Mouse (Mus musculus): ENCODE measurements around the gene Flad1.
"Not testable (repeated sequence)": the region's sequence is repeated elsewhere in the genome, so short reads cannot be mapped to it uniquely, and the experiment has no call there.

The Flad1 gene

GRCm38 (mm10) chr3:89411490-89412393 is at the start of gene Flad1:
Flad1 (minus strand) TSS chr3:89411870.
- DNase-seq (ENCODE audit: low spot score) = peak; percentile 100

GRCm38 (mm10) chr3:89458965-89459807 is 47.5 kb upstream of the Flad1 start:
- DNase-seq (ENCODE audit: low spot score) = peak; percentile 83

GRCm38 (mm10) chr3:89458372-89458964 is 46.8 kb upstream of the Flad1 start:
- DNase-seq (ENCODE audit: low spot score) = no peak

- no peak for DNase-seq (ENCODE audit: low spot score)
Observed at GRCm38 (mm10) chr3:89456726-89457665, 45.3 kb upstream of the Flad1 start.

- no peak for DNase-seq (ENCODE audit: low spot score)
Observed at GRCm38 (mm10) chr3:89455786-89456285, 44.2 kb upstream of the Flad1 start.

- no peak for DNase-seq (ENCODE audit: low spot score)
Observed at GRCm38 (mm10) chr3:89454401-89455177, 42.9 kb upstream of the Flad1 start, which contains the start of gene Pmvk. Pmvk (plus strand) TSS chr3:89454541.

GRCm38 (mm10) chr3:89451916-89452315 is 40.2 kb upstream of the Flad1 start:
- no peak for DNase-seq (ENCODE audit: low spot score)

DNA sequence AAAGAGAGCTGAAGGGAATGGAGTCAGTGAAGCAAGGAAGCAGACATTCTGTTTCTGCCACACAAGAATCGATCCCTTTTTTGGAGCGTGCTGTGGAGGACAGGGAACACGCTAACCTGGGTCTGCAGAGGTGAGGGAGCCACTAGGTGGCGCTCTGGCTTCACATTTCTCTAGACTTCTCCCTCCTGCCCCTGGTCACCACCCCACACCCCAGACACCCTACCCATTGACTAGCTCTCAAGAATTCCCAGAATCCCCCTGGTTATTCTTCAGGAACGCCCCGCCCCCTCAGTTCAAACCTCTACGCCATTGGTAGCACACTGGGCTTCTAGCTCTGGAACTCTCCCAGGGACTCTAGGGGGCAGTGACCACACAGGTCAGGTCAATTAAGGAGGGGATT is 37.9 kb upstream of the Flad1 start:
- peak; percentile 53 for DNase-seq (ENCODE audit: low spot score)

- DNase-seq (ENCODE audit: low spot score) = no peak
Observed at GRCm38 (mm10) chr3:89448720-89449537, 37.3 kb upstream of the Flad1 start.

GRCm38 (mm10) chr3:89440691-89441090 is 29.0 kb upstream of the Flad1 start:
- no peak for DNase-seq (ENCODE audit: low spot score)

- DNase-seq (ENCODE audit: low spot score) = no peak
Observed at GRCm38 (mm10) chr3:89437269-89437668, 25.6 kb upstream of the Flad1 start.

DNA sequence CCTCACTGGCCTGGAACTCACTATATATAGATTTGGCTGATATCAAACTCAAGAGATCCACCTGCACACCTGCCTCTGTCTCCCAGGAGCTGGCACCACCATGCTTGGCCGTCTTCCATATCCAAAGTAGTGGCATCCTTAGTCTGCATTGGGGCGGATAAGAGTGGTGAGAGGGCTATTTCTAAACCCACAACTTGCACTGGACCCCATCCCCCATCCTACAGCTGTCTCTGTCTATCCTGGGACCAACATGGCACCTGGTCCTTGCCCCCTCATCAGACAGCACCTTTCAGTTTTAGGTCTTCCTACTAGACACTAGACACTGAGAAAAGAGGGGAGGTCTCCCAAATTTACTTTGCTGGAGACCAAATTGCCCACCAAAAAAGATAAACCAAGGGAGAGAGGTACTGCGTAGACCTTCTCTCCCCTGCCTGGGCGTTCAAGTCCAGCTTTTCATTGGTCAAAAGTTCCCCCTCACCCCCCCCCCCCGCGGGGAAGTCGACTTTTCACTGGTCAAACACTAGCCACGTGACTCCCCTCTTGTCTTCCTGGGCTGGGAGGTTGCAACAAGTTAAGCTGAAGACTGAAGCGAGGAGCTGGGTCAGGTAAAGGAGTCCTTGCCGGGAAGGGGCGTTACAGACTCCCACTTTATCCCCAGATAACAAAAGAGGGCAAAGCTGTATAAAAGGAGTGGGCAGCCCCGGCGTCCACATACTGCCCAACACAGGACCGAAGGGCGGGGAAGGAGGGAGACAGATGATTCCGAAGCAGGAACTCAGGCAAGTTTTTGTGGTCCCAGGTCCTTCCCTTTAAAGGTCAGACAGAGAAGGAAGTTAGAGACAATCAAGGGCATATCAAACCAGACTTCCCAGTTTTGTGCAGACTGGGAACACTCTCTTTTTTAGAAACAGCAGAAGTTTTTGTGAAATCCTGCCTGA is 24.8 kb upstream of the Flad1 start, which contains the start of gene Pbxip1:
Gene Pbxip1 (plus strand): TSS at position 531 of the 938 bp plus-strand sequence.
- no peak for DNase-seq (ENCODE audit: low spot score)

- no peak for DNase-seq (ENCODE audit: low spot score)
Observed at GRCm38 (mm10) chr3:89435041-89435440, 23.4 kb upstream of the Flad1 start.

DNA sequence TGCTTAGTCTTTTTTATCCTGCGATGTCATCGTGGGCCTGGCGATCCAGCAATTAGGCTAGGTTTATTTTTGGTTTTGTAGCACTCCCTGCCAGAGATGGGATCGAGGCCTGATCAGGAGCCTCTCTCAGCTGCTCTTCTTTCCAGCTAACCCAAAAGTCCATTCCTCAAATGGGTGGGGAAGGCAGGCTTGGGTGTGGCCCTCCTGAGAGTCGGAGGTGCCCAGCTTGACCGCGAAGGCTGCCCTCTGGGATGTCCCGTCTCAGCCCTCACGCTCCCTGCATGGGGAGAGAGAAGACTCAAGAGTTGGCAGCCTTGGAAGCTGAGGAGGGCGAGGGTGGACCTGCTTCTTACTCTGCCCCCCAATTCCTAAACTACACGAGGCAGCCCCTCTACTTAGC is 22.9 kb upstream of the Flad1 start:
- DNase-seq (ENCODE audit: low spot score) = no peak

DNA sequence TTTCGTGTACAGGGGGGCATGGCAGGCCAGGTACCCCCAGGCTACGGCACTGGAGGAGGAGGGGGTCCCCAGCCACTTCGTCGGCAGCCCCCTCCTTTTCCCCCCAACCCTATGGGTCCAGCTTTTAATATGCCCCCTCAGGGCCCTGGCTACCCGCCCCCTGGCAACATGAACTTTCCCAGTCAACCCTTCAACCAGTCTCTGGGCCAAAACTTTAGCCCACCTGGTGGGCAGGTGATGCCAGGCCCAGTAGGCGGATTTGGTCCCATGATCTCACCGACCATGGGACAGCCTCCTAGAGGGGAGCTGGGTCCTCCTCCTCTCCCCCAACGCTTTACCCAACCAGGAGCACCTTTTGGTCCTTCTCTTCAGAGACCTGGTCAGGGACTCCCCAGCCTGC is 20.9 kb upstream of the Flad1 start:
- DNase-seq (ENCODE audit: low spot score) = no peak

DNA sequence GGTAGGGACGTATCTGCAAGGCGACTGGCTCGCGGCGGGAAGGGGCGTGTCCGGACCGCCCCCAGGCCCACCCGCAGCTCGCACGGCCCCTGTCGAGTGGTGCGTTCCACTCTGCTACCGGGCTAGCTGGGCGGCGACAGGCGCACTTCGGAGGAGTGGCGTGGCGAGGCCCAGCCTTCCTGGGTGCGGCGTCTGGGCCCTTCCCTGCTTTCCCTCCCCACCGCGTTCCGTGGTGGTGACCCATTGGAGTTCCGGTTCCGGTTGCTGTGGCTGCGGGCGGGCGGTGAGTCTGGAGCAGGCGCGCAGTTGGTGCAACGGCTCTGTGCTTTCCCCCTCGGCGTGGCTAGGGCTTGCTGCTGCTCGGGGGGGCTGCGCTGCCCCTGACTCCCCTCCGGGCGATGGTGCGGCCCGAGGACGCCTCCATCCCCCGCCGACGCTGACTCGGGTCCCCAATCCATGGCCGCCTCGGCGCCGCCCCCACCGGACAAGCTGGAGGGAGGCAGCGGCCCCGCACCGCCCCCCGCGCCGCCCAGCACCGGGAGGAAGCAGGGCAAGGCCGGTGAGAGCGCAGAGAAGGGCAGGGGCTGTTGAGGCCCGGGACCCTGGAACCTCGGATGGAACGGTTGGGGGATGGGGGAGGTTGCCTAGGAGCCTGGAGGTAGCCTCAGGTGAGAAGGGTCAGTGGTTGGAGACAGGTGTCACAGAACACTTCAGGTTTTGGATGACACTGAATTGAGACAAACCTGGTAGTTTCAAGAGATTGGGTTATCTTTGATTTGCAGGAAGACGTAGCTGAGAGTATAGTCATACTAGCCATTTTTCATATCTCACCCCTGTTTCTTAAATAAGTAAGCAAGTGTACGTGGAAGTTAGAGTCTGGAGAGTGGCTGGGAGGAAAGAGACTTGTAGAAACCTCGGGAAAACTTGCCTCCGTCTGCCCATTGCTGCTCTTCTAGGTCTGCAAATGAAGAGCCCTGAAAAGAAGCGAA is 18.8 kb upstream of the Flad1 start, which contains the start of gene Pygo2:
Gene Pygo2 (plus strand): TSS at position 44 of the 989 bp plus-strand sequence.
- DNase-seq (ENCODE audit: low spot score) = peak; percentile 74

DNA sequence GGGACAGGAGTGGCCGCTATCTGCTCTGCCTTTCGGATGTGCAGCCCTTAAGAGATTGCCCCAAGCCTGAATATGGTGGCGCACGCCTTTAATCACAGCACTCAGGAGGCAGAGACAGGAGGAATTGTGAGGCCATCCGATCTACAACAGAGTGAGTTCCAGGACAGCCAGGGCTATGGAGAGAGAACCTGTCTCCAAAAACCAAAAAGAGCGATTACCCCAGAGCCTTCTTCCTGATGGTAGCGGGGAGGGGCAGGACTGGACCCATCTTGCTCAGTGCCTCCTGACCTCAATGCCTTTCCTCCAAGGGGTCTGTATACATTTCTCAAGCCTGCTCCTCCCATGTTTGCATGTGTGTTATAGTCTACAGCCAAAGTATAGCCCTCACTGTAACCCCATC is 17.4 kb upstream of the Flad1 start:
- not testable (repeated sequence) for DNase-seq (ENCODE audit: low spot score)
